Mouse (Mus musculus) forebrain, embryonic 12.5 days (tissue): ENCODE results near the gene Shld2. TPM values are rescaled to one million over a fixed set of nuclear protein-coding genes. Genes with fewer than 3 reads are reported as not detected.
"Not testable (repeated sequence)": the region's sequence is repeated elsewhere in the genome, so short reads cannot be mapped to it uniquely, and the experiment has no call there.

Source experiments
- ATAC-seq: fragments of 200-750 bp; cut with Nextera tagmentation; 2 replicates; pipeline ENCODE4 v1.8.0; 2017; ENCODE audit warnings: moderate TSS enrichment; ENCODE audit not compliant: low FRiP score
- H3K27ac ChIP-seq: fragments of 300-500 bp; sonication (generic); 2 replicates; pipeline ENCODE4 v1.5.1; 2016; ENCODE audit warnings: mild to moderate bottlenecking
- H3K27me3 ChIP-seq: fragments of 300-500 bp; sonication (generic); 2 replicates; pipeline ENCODE4 v1.6.1; 2016; ENCODE audit warnings: mild to moderate bottlenecking
- H3K36me3 ChIP-seq: fragments of 300-500 bp; sonication (generic); replicated peaks from 2 replicates; pipeline ENCODE4 v1.6.1; 2016; ENCODE audit warnings: mild to moderate bottlenecking
- H3K4me1 ChIP-seq: fragments of 300-500 bp; sonication (generic); 2 replicates; pipeline ENCODE4 v1.6.1; 2016
- H3K4me2 ChIP-seq: fragments of 300-500 bp; sonication (generic); 2 replicates; pipeline ENCODE4 v1.6.1; 2016; ENCODE audit warnings: mild to moderate bottlenecking, moderate library complexity
- H3K4me3 ChIP-seq: fragments of 300-500 bp; sonication (generic); replicated peaks from 2 replicates; pipeline ENCODE4 v1.5.1; 2016; ENCODE audit warnings: mild to moderate bottlenecking
- H3K9ac ChIP-seq: fragments of 300-500 bp; sonication (generic); 2 replicates; pipeline ENCODE4 v1.6.1; 2016; ENCODE audit warnings: mild to moderate bottlenecking
- H3K9me3 ChIP-seq: fragments of 300-500 bp; sonication (generic); 2 replicates; pipeline ENCODE4 v1.6.1; 2016
- WGBS: fragments of 180-500 bp; shearing (Covaris S2); methylation state at CpG from one replicate; pipeline ENCODE4 v1.1.7; 2016; 5-methylcytosine and 5-hydroxymethylcytosine counted together
- polyA plus RNA-seq: library from polyadenylated mRNA; unstranded; fragments of >200 nt; fragmentation: Nextera tagmentation; extraction: Ambion mirVana; gene quantifications from 2 replicates; pipeline ENCODE4 v1.2.1, GENCODE M21; 2016

Shld2 gene
- polyA plus RNA-seq, 1 experiment from 2014 or later, result 11.0 TPM

DNA sequence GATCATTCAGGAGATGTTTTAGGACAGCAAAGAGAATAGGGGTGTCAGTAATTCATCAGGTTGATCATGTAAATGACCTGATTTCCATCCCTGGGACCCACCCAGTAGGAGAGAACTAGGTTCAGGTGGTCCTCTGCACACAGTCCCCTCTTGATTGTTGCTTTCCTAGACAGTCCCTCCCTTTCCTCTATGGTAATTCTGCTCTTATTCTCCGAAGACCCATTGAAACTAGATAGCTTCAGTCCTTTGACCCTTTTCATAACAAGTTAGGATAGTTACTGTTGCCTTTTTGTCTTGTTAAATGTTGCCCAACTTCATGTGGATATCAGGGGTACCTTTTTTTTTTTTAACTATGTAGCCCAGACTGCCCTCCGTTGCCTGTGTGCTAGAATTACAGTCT, 6.1 kb upstream of the Shld2 start:
- H3K27ac ChIP-seq, result no peak overlapping the region
- H3K4me3 ChIP-seq, result no peak overlapping the region
- H3K4me2 ChIP-seq, result no peak overlapping the region
- ATAC-seq, result no peak
- no peaks in the 10 kb centered on the region for H3K9me3 ChIP-seq
- H3K27me3 ChIP-seq, result no peaks in the 10 kb centered on the region
- H3K36me3 ChIP-seq, result peaks cover 14% of the 10 kb centered on the region; the same call in 1 of the 2 replicates
- 92% methylated on average over 2 of the region's 2 CpGs for WGBS
- H3K9ac ChIP-seq, result no peak overlapping the region
- H3K4me1 ChIP-seq, result peaks cover 30% of the 10 kb centered on the region

DNA sequence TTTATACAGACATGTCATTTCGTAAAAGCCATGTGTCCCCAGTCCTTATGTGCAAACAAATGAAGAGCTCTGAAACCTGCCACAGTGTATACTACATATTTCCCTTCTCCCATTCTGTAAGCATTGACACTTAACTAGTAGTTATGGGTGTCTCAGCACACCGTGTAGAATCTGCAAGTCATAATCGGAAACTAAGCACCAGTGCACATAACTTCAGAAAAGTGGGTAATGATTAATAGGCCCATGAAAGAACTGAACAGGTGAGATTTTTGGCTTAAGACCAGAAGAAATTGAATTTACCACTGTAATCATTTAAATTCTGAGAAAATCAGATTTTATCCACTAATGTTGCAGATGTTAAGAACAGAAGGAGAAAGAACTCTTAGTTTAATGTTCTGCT, 4.5 kb upstream of the Shld2 start:
- 93% methylated on average over 3 of the region's 3 CpGs for WGBS
- H3K27me3 ChIP-seq, result no peaks in the 10 kb centered on the region
- peaks cover 30% of the 10 kb centered on the region for H3K4me1 ChIP-seq
- H3K27ac ChIP-seq, result no peak overlapping the region
- H3K9me3 ChIP-seq, result no peaks in the 10 kb centered on the region
- no peak overlapping the region for H3K9ac ChIP-seq
- H3K4me3 ChIP-seq, result no peak overlapping the region
- no peak for ATAC-seq
- 0 out of 2 replicates have a peak, but pooled peaks cover 9% of the 10 kb centered on the region for H3K36me3 ChIP-seq
- no peak overlapping the region for H3K4me2 ChIP-seq

DNA sequence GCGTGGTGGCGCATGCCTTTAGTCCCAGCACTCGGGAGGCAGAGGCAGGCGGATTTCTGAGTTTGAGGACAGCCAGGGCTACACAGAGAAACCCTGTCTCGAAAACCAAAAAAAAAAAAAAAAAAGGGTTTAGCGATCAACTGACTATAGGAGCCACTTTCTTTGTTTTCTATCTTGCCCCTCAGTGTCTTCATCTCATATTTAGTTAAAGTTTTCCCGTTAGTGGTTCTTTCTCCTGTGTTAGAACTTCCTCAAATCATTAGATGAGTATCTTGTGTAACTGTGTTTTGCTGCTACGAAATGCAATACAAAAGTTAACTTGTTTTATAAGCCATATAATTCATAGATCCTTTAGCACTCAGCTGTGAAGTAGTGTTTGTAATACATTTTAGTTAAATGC, 4.1 kb upstream of the Shld2 start:
- not testable (repeated sequence) for H3K27me3 ChIP-seq, H3K9ac ChIP-seq, H3K27ac ChIP-seq, H3K4me2 ChIP-seq, H3K36me3 ChIP-seq, ATAC-seq, H3K9me3 ChIP-seq, H3K4me3 ChIP-seq
- peaks cover 30% of the 10 kb centered on the region for H3K4me1 ChIP-seq
- WGBS, result 90% methylated on average over 8 of the region's 8 CpGs

DNA sequence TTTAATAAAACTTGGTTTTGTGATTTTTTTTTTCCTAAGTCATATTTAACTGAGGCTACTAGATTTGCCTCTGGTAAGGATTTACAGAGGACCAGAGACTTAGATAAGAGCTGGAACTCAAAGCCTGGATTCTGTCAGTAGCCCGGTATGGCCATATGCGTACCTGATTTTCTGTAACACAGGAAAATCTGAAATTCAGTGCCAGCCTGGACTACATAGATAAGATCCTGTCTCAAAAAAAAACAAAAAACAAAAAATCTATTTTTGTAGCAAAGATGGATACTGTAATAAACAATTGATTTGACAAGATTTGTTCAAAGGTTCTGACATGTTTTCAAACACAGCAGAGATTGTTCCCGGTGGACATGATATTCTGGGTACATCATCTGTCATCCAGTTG, 3.3 kb upstream of the Shld2 start:
- Histone ChIP-seq H3K4me3 (no peak overlapping the region), H3K4me2 (no peak overlapping the region)
- ATAC-seq, result no peak

DNA sequence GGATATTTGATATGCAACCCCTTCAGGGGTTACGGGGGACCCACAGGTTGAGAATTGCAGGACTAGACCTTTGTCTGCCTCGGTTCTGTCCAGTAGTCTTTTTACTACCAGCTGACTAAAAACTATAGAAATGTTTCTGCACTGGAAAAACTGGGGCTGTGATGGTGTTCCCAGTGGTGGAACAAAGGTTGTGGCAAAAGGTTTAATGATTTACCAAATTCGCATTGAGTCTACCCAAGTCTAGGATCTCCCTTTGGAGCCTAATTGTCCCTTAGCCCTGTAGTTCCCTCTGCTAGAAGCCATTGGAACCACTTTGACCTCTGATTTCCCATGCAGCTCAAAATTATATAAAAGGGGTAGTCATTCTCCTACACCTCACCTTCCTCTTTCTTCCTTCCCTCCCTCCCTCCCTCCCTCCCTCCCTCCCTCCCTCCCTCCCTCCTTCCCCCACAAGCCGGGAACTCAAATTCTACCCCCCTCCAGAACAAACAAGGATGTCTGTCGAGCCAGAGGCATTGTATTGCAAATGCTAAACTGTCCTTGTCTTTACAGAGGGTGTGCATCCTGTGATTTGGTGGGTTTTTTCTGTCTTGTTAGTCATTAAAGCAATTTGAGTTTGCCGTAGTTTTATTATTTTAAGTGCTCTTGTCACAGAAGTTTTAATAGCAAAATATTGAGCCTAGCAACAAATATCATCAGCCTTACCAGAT, 2.2 kb upstream of the Shld2 start:
- no peak for ATAC-seq
- Histone ChIP-seq H3K27me3 (no peaks in the 10 kb centered on the region), H3K27ac (no peak overlapping the region), H3K9me3 (no peaks in the 10 kb centered on the region), H3K4me3 (peak overlapping the region; percentile 91), H3K36me3 (no peaks in the 10 kb centered on the region), H3K4me1 (peaks cover 30% of the 10 kb centered on the region), H3K9ac (peak overlapping the region; percentile 97), H3K4me2 (peak overlapping the region; percentile 75)
- WGBS, result 27% methylated on average over 5 of the region's 6 CpGs

More for the DNA sequence above, 3.3 kb upstream of the Shld2 start:
- Histone ChIP-seq H3K27ac (no peak overlapping the region), H3K9me3 (no peaks in the 10 kb centered on the region), H3K27me3 (no peaks in the 10 kb centered on the region), H3K4me1 (peaks cover 30% of the 10 kb centered on the region), H3K36me3 (0 out of 2 replicates have a peak, but pooled peaks cover 4% of the 10 kb centered on the region), H3K9ac (no peak overlapping the region)
- WGBS, result 91% methylated on average over 3 of the region's 3 CpGs

DNA sequence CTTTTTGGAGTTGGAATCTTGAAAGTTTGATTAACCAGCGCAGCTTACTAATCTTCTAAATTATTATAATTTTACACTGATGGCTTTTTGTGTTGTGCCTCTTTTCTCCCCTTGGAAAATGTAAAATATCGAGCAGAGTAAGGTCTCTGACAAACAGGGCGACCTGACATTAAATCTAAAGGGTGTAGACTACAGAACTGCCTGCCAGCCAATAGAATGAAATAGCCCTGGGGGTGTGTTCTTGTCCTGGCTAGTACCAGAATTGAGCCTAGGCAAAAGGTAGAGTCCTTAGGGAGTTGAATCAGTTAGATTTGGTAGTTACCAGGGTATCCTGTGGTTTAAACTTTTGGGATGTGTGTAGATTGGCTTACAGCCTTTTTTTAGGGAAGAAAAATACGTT, 1.4 kb upstream of the Shld2 start:
- no peak overlapping the region for H3K27ac ChIP-seq
- peak overlapping the region; percentile 91 for H3K4me3 ChIP-seq
- no peak for ATAC-seq
- H3K4me1 ChIP-seq, result peaks cover 30% of the 10 kb centered on the region
- H3K9ac ChIP-seq, result peak overlapping the region; percentile 97
- 5% methylated on average over 4 of the region's 4 CpGs for WGBS
- H3K36me3 ChIP-seq, result no peaks in the 10 kb centered on the region
- peak overlapping the region; percentile 75 for H3K4me2 ChIP-seq
- no peaks in the 10 kb centered on the region for H3K27me3 ChIP-seq
- H3K9me3 ChIP-seq, result no peaks in the 10 kb centered on the region

DNA sequence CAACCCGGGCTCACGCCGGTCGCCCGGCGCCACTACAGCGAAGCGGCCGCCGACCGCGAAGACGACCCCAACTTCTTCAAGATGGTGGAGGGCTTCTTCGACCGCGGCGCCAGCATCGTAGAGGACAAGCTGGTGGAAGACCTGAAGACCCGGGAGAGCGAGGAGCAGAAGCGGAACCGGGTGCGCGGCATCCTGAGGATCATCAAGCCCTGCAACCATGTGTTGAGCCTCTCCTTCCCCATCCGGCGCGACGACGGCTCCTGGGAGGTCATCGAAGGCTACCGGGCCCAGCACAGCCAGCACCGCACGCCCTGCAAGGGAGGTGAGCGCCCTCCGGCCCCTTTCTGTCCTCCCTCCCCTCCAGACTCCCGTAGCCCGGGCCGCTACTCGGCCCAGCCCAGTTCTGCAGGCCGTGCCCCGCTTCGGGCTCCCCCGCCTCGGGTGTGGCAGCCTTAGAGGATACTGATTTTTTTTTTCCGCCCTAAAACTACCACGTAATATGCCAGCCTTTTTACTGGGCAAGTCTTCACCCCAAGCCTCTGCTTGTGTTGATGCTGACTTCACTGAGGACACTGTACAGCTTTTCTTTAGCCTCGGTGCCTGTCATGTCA, 833 bp upstream of the Shld2 start:
- peak overlapping the region; percentile 97 for H3K9ac ChIP-seq
- no peaks in the 10 kb centered on the region for H3K9me3 ChIP-seq
- H3K4me1 ChIP-seq, result peaks cover 30% of the 10 kb centered on the region
- WGBS, result under 1% methylated on average over 46 of the region's 47 CpGs
- no peaks in the 10 kb centered on the region for H3K27me3 ChIP-seq
- no peaks in the 10 kb centered on the region for H3K36me3 ChIP-seq
- peak overlapping the region; percentile 97 for H3K27ac ChIP-seq
- peak overlapping the region; percentile 91 for H3K4me3 ChIP-seq
- peak overlapping the region; percentile 75 for H3K4me2 ChIP-seq
- ATAC-seq, result peak; percentile 34

DNA sequence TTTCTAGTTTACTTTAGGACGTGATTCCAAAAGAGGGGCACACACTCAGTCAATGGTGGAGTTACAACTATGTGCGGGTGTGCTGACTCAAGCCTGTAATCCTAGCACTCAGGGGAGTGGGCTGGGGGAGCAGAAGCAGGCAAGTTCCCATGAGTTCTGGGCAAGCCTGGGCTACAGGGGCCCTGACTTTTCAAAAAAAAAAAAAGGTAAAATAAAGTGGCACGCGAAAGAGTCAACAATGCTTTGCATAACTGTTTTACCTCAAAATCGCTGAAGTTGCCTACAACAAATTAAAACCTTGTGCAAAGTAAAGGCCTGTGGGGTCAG, 423 bp downstream of the Shld2 start:
- Histone ChIP-seq H3K4me3 (peak overlapping the region; percentile 91), H3K4me2 (peak overlapping the region; percentile 75), H3K27ac (peak overlapping the region; percentile 97), H3K9ac (peak overlapping the region; percentile 97), H3K9me3 (no peaks in the 10 kb centered on the region), H3K36me3 (no peaks in the 10 kb centered on the region), H3K27me3 (no peaks in the 10 kb centered on the region), H3K4me1 (peaks cover 27% of the 10 kb centered on the region)
- 12% methylated on average over 5 of the region's 5 CpGs for WGBS
- no peak for ATAC-seq

DNA sequence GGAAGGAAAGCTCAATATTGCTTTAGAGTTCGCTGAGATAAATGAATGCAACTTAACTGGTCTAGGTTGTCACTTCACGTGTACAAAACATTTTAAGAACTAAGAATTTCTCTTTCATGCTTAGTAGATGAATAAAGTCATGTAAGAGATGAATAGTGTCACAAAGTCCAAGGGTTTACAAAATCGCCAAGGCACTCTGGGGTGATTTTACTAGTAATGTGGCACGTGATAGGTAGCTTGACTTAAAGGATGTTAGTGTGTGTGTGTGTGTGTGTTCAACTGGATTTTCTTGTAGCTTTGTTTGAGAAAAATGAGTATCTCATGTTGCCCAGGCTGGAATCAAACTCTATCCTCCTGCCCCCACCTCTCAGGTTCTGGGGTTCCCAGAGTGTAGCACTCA, 1.0 kb downstream of the Shld2 start:
- no peak overlapping the region for H3K4me3 ChIP-seq
- H3K27ac ChIP-seq, result no peak overlapping the region
- no peaks in the 10 kb centered on the region for H3K27me3 ChIP-seq
- no peaks in the 10 kb centered on the region for H3K36me3 ChIP-seq
- H3K4me1 ChIP-seq, result peaks cover 25% of the 10 kb centered on the region
- no peaks in the 10 kb centered on the region for H3K9me3 ChIP-seq
- no peak for ATAC-seq
- no peak overlapping the region for H3K9ac ChIP-seq
- 92% methylated on average over 4 of the region's 4 CpGs for WGBS
- H3K4me2 ChIP-seq, result no peak overlapping the region

DNA sequence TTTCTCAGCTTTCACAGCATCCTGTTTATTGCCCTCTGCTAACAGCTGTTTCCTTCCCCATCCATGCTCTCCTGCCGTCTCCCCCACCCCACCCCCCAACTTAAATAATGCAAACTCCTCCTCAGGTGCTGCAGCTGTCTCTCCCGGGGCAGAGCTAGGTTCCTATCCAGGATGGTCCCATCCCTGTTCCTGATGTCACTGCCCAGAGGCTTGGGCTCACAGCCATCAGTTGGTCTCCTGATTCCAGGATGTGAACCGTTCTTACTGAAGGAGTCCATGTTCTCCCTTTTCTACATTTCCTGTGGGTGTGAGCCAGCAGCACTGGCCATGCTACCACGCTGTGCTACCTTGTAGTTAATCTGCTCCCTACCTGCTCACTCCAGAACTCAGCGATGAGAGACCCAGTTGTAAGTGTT, 7.0 kb downstream of the Shld2 start:
- Histone ChIP-seq H3K9ac (no peak overlapping the region), H3K4me3 (no peak overlapping the region), H3K27ac (no peak overlapping the region), H3K4me2 (no peak overlapping the region), H3K27me3 (no peaks in the 10 kb centered on the region), H3K4me1 (no peaks in the 10 kb centered on the region), H3K36me3 (no peaks in the 10 kb centered on the region), H3K9me3 (no peaks in the 10 kb centered on the region)
- no peak for ATAC-seq
- WGBS, result 47% methylated on average over 5 of the region's 5 CpGs

DNA sequence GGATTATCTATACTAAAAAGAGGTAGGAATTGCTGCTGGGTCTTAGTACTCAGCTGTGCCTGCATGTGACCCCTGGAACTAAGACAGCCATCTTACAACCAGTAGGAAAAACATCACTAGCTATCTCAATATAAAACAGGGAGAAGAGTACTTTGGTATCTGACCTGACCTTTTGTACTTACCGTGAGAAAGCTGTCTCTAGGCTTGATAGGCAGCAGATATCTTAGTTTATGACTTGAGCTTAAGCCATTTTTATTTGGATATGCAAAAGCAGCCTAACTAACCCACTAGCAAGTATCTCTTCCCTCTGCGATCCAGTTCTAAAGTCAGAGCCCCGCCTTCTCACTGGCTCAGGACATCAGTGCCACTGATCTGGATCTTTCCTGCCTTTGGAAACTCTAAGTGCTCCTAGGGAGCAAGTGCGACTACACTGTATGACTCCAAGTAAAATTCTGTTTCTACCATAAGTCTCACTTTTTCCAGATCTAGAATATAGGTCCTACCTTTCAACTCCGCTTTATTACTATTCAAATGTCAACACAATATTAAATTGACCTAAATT, 7.5 kb downstream of the Shld2 start:
- Histone ChIP-seq H3K27me3 (no peaks in the 10 kb centered on the region), H3K4me2 (no peak overlapping the region), H3K9ac (no peak overlapping the region), H3K9me3 (no peaks in the 10 kb centered on the region), H3K4me1 (no peaks in the 10 kb centered on the region), H3K4me3 (no peak overlapping the region), H3K27ac (no peak overlapping the region), H3K36me3 (no peaks in the 10 kb centered on the region)
- no peak for ATAC-seq
- WGBS, result 89% methylated on average over 5 of the region's 5 CpGs

DNA sequence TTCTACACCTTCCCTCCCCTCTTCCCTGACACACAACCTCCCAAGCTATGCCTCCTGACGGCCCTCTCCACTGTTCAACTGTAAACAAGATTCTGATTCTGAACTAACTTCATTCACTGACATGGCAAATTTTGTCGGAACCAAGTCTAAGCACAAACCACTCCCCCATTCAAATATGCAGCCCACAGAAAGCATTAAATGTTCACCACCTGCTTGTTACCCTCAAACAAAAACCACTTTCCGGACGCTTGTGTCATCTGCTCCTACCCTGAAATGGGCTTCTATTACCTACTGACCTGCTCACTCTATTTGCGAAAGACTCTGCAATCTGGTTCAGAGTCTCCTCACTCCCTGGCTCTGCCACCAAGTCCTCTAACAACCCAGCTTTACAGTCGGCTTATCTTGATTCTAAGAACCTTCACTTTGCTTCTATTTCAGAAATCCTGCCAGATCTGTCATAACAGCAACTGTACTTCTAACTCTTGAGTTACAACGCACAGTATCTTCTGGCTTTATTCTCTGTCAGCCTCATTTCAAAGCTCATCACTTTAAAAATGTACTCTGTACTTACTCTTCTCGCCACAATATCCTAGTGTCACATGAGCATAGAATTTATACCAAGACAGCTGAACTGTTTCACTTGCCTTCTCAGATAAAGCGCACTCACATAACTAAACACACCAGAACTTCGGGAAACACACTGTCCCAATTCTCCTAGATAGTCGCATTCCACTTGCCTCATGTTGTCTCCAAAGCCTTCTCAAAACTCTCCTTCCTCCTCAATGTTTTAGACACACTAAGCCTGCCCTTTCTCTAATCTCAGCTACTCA, 11.2 kb downstream of the Shld2 start:
- H3K36me3 ChIP-seq, result no peaks in the 10 kb centered on the region
- 84% methylated on average over 11 of the region's 11 CpGs for WGBS
- no peak overlapping the region for H3K9ac ChIP-seq
- no peak overlapping the region for H3K4me2 ChIP-seq
- ATAC-seq, result no peak
- H3K27me3 ChIP-seq, result no peaks in the 10 kb centered on the region
- H3K4me3 ChIP-seq, result no peak overlapping the region
- no peak overlapping the region for H3K27ac ChIP-seq
- H3K9me3 ChIP-seq, result no peaks in the 10 kb centered on the region
- H3K4me1 ChIP-seq, result no peaks in the 10 kb centered on the region
